In genomic region chr1:112378660-112379059, GRCm38 (mm10) we compare ENCODE assay signal across 11 mouse cellular contexts.
DNase-seq lines count a peak whose midpoint lies in the region; ATAC-seq and TF ChIP-seq lines count a peak whose summit lies in the region.
"Had no signal": no experiment of that assay in that cellular context is flagged by ENCODE, and none has a peak within 500 bp of the region (broad histone marks: within the 10 kb centered on the region; RNA-seq: fewer than 3 reads in every experiment).

No protein-coding gene starts in this region.

- no peak overlapping the region for H3K9ac ChIP-seq in ES-E14 (ENCODE audit: insufficient read depth, low read depth, low read length, poor library complexity, severe bottlenecking)
- H3K9ac ChIP-seq: embryonic facial prominence, embryonic 15.5 days; limb, embryonic 12.5 days; stomach, embryonic 15.5 days had no signal

- no peaks in the 10 kb centered on the region for H3K9me3 ChIP-seq in ES-E14 (ENCODE audit: control insufficient read depth, insufficient read depth, low read depth, low read length)
- H3K9me3 ChIP-seq: embryonic facial prominence, embryonic 15.5 days; limb, embryonic 12.5 days; stomach, embryonic 15.5 days had no signal

- no peak overlapping the region for H3K27ac ChIP-seq in ES-E14 (ENCODE audit: insufficient read depth, low read depth, low read length, poor library complexity, severe bottlenecking)
- H3K27ac ChIP-seq: embryonic facial prominence, embryonic 15.5 days; limb, embryonic 12.5 days; stomach, embryonic 15.5 days had no signal

- in situ Hi-C loops in ES-E14 (cut with MboI; ENCODE audit: low sequenced_read_pairs in 2 of 2, unreplicated experiment in 2 of 2) = loop anchor here in 1 of 2 experiments (10.0 kb wide), 2 partner anchors 524 to 714 kb away; no protein-coding TSS in a partner anchor

- no peaks in the 10 kb centered on the region for H3K4me1 ChIP-seq in ES-E14 (ENCODE audit: control insufficient read depth in 2 of 2, insufficient read depth in 2 of 2, low read length in 2 of 2, poor library complexity in 1 of 2)
- H3K4me1 ChIP-seq: embryonic facial prominence, embryonic 15.5 days; limb, embryonic 12.5 days; stomach, embryonic 15.5 days had no signal

- no peaks in the 10 kb centered on the region for H3K36me3 ChIP-seq in ES-E14 (ENCODE audit: control insufficient read depth, insufficient read depth, low read length, poor library complexity, severe bottlenecking)
- H3K36me3 ChIP-seq: embryonic facial prominence, embryonic 15.5 days; limb, embryonic 12.5 days; stomach, embryonic 15.5 days had no signal

- no peak overlapping the region for H3K4me3 ChIP-seq in ES-E14 (ENCODE audit: insufficient read depth in 1 of 2, low read depth in 1 of 2, low read length in 2 of 2, poor library complexity in 1 of 2, severe bottlenecking in 1 of 2)
- H3K4me3 ChIP-seq: embryonic facial prominence, embryonic 15.5 days; limb, embryonic 12.5 days; stomach, embryonic 15.5 days had no signal

- ATAC-seq in cerebellum, adult (ENCODE audit: insufficient number of reproducible peaks, low FRiP score, low TSS enrichment) = peak; percentile 59; the same call in 1 of the 2 replicates

- DNase-seq in cerebellum, adult 11-12 months = no peak
- DNase-seq in ES-E14 (ENCODE audit: low read depth, low spot score) = peak; percentile 51
- DNase-seq in embryo, embryonic 11.5 days (ENCODE audit: low read depth, low spot score) = peak; percentile 50
- peak; percentile 2 for DNase-seq in induced T-regulatory cell, adult 2 months (ENCODE audit: low read depth)
- DNase-seq in mesoderm, embryonic 11.5 days (ENCODE audit: low read depth, low spot score) = peak; percentile 73
- DNase-seq in spleen, postnatal 10 days (ENCODE audit: low spot score in 2 of 2) = no peak
- DNase-seq in adrenal gland, postnatal 4 days (ENCODE audit: low spot score in 2 of 2) = no peak

TF ChIP-seq in ES-E14, 5 proteins besides CTCF, POLR2A, EP300 and RAD21:
- TF ChIP-seq MAFK (IDR thresholded peaks at IDR 0.05; ENCODE audit: insufficient read depth, low read depth, low read length) = no peak
- TF ChIP-seq ZC3H11A (IDR thresholded peaks at IDR 0.05; ENCODE audit: borderline replicate concordance, low read depth, low read length) = peak; percentile 55; the same call in 1 of the 2 replicates

Comparison
In these comparisons a context has a peak if more than half of its experiments do, and no peak if none do; other contexts are left out.
1. DNase-seq: peak in ES-E14 (single experiment), embryo, embryonic 11.5 days (single experiment), induced T-regulatory cell, adult 2 months (single experiment) and mesoderm, embryonic 11.5 days (single experiment); none in cerebellum, adult 11-12 months (single experiment), spleen, postnatal 10 days (0 of 2) and adrenal gland, postnatal 4 days (0 of 2).